Mouse (Mus musculus): ENCODE measurements around the gene Nfatc2.

Gene Nfatc2

DNA sequence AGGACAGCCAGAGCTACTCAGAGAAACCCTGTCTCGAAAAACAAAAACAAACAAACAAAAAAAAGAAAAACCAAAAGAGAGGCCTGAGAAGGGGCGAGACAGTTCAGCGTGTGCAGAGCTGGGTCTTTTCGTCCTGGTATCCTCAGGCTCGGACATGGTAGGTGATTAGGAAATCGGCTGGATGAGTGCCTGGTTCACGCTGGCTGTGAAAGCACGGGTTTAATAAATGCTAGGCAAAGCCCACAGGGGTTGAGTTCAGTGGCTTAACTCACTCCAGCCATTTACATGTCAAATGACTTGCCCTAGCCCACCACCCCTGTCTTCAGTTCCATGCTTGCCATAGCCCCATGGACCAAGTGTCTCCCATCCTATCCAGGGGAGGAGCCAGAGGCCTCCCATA lies 14.3 kb downstream of the Nfatc2 start:
- no peaks in the 10 kb centered on the region for H3K36me3 ChIP-seq (ENCODE audit: insufficient read depth, low read length)
- H3K27me3 ChIP-seq (ENCODE audit: insufficient read depth, low read length), result peaks cover 40% of the 10 kb centered on the region
- H3K4me1 ChIP-seq (replicated peaks; ENCODE audit: low read depth, low read length), result peaks cover 54% of the 10 kb centered on the region
- H3K9me3 ChIP-seq (ENCODE audit: low read length), result no peaks in the 10 kb centered on the region
- TF ChIP-seq NANOG (IDR thresholded peaks at IDR 0.05; ENCODE audit: borderline replicate concordance, low read length), result no peak
- no peak for TF ChIP-seq POU5F1 (IDR thresholded peaks at IDR 0.05; ENCODE audit: borderline replicate concordance, low read length)
- TF ChIP-seq CTCF (conservative IDR thresholded peaks at IDR 0.05; ENCODE audit: low read length), result no peak
- no peak overlapping the region for H3K4me3 ChIP-seq (replicated peaks; ENCODE audit: low read length)

DNA sequence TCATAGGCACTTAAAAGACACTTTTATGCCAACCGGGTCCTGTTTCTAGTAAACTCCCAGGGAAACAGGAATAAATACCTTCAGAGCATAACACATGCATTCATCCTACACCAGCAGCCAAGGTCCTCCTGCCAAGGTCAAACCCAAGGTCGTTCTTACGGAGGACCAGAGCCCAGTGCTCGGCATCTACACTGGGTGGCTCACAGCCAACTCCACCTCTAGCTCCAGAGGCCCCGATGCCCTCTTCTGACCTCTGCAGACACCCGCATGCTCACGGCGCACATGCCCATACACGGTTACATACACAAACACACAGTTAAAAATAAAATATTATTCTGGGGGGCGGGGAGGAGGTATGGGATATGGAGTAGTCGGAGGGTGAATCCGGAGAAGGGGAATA lies 14.9 kb downstream of the Nfatc2 start:
- no peak for TF ChIP-seq NANOG (IDR thresholded peaks at IDR 0.05; ENCODE audit: borderline replicate concordance, low read length)
- H3K4me1 ChIP-seq (replicated peaks; ENCODE audit: low read depth, low read length), result peaks cover 54% of the 10 kb centered on the region

DNA sequence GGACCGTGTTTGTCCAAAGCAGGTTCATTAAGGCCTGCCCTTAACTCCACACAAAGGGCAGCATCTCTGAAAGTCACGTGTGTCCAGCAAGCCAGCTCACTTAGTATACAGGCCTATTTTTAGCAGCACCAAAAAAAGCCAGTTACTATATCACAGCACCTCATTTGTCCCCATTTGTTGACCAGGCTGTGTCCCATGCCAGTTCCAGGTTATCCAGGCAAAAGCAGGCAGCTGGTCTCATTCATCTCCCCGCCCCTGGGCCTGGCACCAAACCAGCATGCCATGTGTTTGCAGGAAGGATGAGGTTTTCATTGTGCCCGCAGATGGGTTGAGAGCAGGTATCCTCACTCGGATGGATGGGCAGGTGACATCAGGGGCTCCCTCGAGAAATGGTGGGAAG lies 16.6 kb downstream of the Nfatc2 start:
- Histone ChIP-seq H3K36me3 (ENCODE audit: insufficient read depth, low read length) (no peaks in the 10 kb centered on the region), H3K27me3 (ENCODE audit: insufficient read depth, low read length) (peaks cover 28% of the 10 kb centered on the region), H3K4me1 (replicated peaks; ENCODE audit: low read depth, low read length) (peaks cover 57% of the 10 kb centered on the region), H3K4me3 (replicated peaks; ENCODE audit: low read length) (no peak overlapping the region), H3K9me3 (ENCODE audit: low read length) (no peaks in the 10 kb centered on the region)
- TF ChIP-seq POU5F1 (IDR thresholded peaks at IDR 0.05; ENCODE audit: borderline replicate concordance, low read length) (no peak), NANOG (IDR thresholded peaks at IDR 0.05; ENCODE audit: borderline replicate concordance, low read length) (no peak), CTCF (conservative IDR thresholded peaks at IDR 0.05; ENCODE audit: low read length) (no peak)

More for the DNA sequence above, 14.9 kb downstream of the Nfatc2 start:
- Histone ChIP-seq H3K9me3 (ENCODE audit: low read length) (no peaks in the 10 kb centered on the region), H3K27me3 (ENCODE audit: insufficient read depth, low read length) (peaks cover 33% of the 10 kb centered on the region), H3K36me3 (ENCODE audit: insufficient read depth, low read length) (no peaks in the 10 kb centered on the region), H3K4me3 (replicated peaks; ENCODE audit: low read length) (no peak overlapping the region)

DNA sequence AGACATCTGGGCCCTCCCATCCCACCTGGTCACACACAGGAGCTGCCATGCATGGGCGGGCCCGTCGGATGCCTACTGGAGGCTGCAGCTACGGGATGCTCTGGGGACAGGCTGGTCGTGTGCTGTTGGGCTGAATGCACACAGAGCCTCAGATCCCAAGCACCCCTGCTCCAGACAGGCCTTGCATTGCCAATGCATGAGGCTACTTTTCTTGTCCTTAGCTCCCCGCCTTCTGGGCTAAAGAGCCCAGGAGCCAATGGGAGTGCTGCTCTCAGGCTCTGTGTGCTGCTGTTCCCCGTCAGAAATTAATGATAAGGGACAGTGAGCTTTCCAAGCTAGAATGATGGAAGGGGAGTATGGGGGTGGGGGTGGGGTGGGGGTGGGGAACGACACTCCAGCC lies 17.0 kb downstream of the Nfatc2 start:
- Histone ChIP-seq H3K36me3 (ENCODE audit: insufficient read depth, low read length) (no peaks in the 10 kb centered on the region), H3K27me3 (ENCODE audit: insufficient read depth, low read length) (peaks cover 28% of the 10 kb centered on the region), H3K4me1 (replicated peaks; ENCODE audit: low read depth, low read length) (peaks cover 57% of the 10 kb centered on the region), H3K9me3 (ENCODE audit: low read length) (no peaks in the 10 kb centered on the region), H3K4me3 (replicated peaks; ENCODE audit: low read length) (no peak overlapping the region)
- TF ChIP-seq POU5F1 (IDR thresholded peaks at IDR 0.05; ENCODE audit: borderline replicate concordance, low read length), result no peak
- no peak for TF ChIP-seq CTCF (conservative IDR thresholded peaks at IDR 0.05; ENCODE audit: low read length)
- no peak for TF ChIP-seq NANOG (IDR thresholded peaks at IDR 0.05; ENCODE audit: borderline replicate concordance, low read length)

DNA sequence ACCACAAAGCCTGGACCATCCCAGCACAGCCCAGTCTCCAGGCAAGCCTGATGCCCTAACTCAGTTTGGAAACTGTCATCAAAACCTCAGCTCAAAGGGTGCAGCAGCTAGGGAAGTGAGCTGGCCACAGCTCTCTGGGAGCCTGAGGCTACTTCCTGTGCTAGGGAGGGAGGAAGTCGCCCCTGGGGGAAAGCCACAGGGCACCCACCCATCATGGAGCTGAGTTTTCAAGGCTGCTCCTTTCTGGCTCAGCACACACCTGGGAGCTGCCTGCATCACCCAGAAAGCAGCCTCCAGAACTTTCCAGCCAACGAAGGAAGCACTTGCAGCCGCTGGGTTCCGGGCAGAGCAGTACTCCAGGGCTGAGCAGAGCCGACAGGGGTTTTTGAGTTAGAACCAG lies 18.4 kb downstream of the Nfatc2 start:
- peaks cover 29% of the 10 kb centered on the region for H3K27me3 ChIP-seq (ENCODE audit: insufficient read depth, low read length)
- H3K4me3 ChIP-seq (replicated peaks; ENCODE audit: low read length), result no peak overlapping the region; the same call in 1 of the 2 replicates
- H3K4me1 ChIP-seq (replicated peaks; ENCODE audit: low read depth, low read length), result peaks cover 53% of the 10 kb centered on the region
- H3K36me3 ChIP-seq (ENCODE audit: insufficient read depth, low read length), result no peaks in the 10 kb centered on the region
- TF ChIP-seq NANOG (IDR thresholded peaks at IDR 0.05; ENCODE audit: borderline replicate concordance, low read length) (no peak), POU5F1 (IDR thresholded peaks at IDR 0.05; ENCODE audit: borderline replicate concordance, low read length) (no peak)
- H3K9me3 ChIP-seq (ENCODE audit: low read length), result no peaks in the 10 kb centered on the region

DNA sequence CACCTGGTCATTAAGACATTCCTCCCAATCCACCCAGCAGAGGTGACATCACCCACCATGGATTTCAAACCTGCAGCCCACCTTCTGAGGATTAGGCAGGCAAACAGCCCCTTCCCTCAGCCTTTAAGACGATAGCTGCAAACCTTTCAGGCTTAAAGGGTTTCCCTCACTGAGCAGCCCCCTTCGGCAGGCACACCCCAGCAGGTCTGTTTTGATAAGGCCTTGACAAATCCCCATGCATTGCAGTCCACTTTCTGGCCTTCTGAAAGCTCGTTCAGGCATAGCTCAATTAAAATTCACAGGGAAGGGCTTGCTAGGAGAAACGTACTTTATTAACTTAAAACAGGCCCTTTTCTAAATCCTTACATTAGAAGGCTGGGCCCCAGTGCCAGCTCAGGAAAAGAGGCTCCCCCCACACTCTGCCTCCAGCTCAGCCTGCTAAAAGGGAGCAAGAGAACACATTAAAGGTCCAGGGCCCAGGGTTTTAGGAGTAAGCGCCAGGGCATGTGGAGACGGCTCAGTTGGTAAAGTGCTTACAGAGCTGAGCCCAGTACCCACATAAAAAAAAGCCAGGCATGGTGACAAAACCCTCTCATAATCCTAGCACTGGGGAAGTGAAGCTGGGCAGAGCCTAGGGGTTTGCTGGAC lies 20.1 kb downstream of the Nfatc2 start:
- Histone ChIP-seq H3K9me3 (ENCODE audit: low read length) (no peaks in the 10 kb centered on the region), H3K36me3 (ENCODE audit: insufficient read depth, low read length) (no peaks in the 10 kb centered on the region), H3K27me3 (ENCODE audit: insufficient read depth, low read length) (peaks cover 30% of the 10 kb centered on the region), H3K4me3 (replicated peaks; ENCODE audit: low read length) (no peak overlapping the region), H3K4me1 (replicated peaks; ENCODE audit: low read depth, low read length) (peaks cover 59% of the 10 kb centered on the region)
- TF ChIP-seq CTCF (conservative IDR thresholded peaks at IDR 0.05; ENCODE audit: low read length) (no peak), NANOG (IDR thresholded peaks at IDR 0.05; ENCODE audit: borderline replicate concordance, low read length) (no peak), POU5F1 (IDR thresholded peaks at IDR 0.05; ENCODE audit: borderline replicate concordance, low read length) (no peak)

DNA sequence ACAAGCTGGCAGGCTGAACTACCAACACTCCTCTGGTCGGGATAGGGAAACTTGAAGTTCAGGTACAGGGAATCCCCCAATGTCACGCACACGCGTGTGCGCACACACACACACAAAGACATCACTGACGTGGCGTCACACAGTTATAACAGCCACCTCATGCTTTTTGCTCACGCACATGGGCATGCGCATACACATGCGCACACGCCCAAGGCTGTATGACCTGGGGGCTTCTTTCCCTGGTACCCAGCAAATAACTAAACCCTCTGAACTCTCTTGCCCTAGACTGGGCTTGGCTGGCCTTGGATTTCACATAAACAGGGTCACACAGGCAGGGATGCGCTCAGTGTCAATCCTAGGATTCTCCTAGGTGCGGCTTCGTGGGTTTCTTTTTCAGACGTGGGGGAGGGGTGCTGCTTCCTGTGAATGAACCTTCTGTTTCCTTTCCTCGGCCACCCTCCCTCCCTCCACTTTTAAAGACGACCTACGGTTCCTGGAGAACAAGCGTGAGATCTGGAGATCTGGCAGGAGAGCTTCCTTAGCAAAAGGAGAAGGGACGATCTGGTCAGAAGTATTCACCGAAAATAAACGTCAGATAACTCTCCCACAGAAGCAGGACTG lies 21.1 kb downstream of the Nfatc2 start:
- Histone ChIP-seq H3K4me3 (replicated peaks; ENCODE audit: low read length) (0 out of 2 replicates have a peak overlapping the region, but pooled peaks have one; percentile 1), H3K36me3 (ENCODE audit: insufficient read depth, low read length) (no peaks in the 10 kb centered on the region), H3K4me1 (replicated peaks; ENCODE audit: low read depth, low read length) (peaks cover 58% of the 10 kb centered on the region), H3K27me3 (ENCODE audit: insufficient read depth, low read length) (peaks cover 30% of the 10 kb centered on the region), H3K9me3 (ENCODE audit: low read length) (no peaks in the 10 kb centered on the region)
- no peak for TF ChIP-seq CTCF (conservative IDR thresholded peaks at IDR 0.05; ENCODE audit: low read length)
- no peak for TF ChIP-seq NANOG (IDR thresholded peaks at IDR 0.05; ENCODE audit: borderline replicate concordance, low read length)
- TF ChIP-seq POU5F1 (IDR thresholded peaks at IDR 0.05; ENCODE audit: borderline replicate concordance, low read length), result no peak

DNA sequence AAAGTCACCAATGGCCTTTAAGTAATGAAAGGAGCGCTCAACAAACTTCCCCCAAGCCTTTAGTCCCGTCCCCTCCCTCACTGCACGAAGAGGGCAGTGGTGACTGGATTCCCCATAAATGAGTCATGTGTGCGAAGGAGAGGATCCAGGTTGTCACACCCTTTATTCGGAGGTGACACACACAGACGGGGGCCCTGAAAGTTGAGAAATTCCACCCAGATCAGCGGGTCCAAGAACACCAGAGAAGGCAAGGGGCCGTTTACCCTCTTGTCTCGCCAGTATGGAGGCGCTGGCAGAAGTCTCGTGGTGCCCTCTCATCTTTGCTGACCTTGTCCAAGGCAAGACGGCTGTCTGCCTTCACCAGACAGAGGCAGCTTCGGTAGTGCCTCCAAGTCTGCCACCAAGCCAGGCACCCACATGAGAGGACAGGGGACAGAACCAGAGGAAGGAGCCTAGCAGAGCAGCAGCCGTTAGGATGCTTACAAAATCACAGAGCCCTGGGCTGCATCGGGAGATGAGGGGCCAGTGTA lies 21.8 kb downstream of the Nfatc2 start:
- Histone ChIP-seq H3K4me1 (replicated peaks; ENCODE audit: low read depth, low read length) (peaks cover 60% of the 10 kb centered on the region), H3K4me3 (replicated peaks; ENCODE audit: low read length) (no peak overlapping the region), H3K9me3 (ENCODE audit: low read length) (no peaks in the 10 kb centered on the region), H3K36me3 (ENCODE audit: insufficient read depth, low read length) (no peaks in the 10 kb centered on the region), H3K27me3 (ENCODE audit: insufficient read depth, low read length) (peaks cover 34% of the 10 kb centered on the region)
- no peak for TF ChIP-seq CTCF (conservative IDR thresholded peaks at IDR 0.05; ENCODE audit: low read length)
- no peak for TF ChIP-seq POU5F1 (IDR thresholded peaks at IDR 0.05; ENCODE audit: borderline replicate concordance, low read length)
- TF ChIP-seq NANOG (IDR thresholded peaks at IDR 0.05; ENCODE audit: borderline replicate concordance, low read length), result no peak
